Mouse (Mus musculus) ES-E14 (cell line): ENCODE data around the gene Got1.

ENCODE experiments used
- CHD2 ChIP-seq: IDR thresholded peaks from 2 replicates; pipeline ENCODE4 v1.6.1; 2014; ENCODE audit warnings: mild to moderate bottlenecking, low read depth, low read length, inconsistent platforms
- HCFC1 ChIP-seq: IDR thresholded peaks from 2 replicates; pipeline ENCODE4 v1.6.1; 2012; ENCODE audit warnings: low read length, inconsistent platforms, borderline replicate concordance; ENCODE audit not compliant: insufficient read depth
- MAFK ChIP-seq: IDR thresholded peaks from 2 replicates; pipeline ENCODE4 v1.6.1; 2014; ENCODE audit warnings: mild to moderate bottlenecking, low read depth, low read length, inconsistent platforms; ENCODE audit not compliant: insufficient read depth
- ZC3H11A ChIP-seq: IDR thresholded peaks from 2 replicates; pipeline ENCODE4 v1.6.1; 2012; ENCODE audit warnings: low read depth, mild to moderate bottlenecking, inconsistent platforms, low read length, borderline replicate concordance
- ZNF384 ChIP-seq: IDR thresholded peaks from 2 replicates; pipeline ENCODE4 v1.6.1; 2012; ENCODE audit warnings: low read depth, low read length, inconsistent platforms

- no peak for TF ChIP-seq HCFC1
- TF ChIP-seq MAFK, result no peak
- no peak for TF ChIP-seq ZNF384
- TF ChIP-seq ZC3H11A, result no peak
- no peak for TF ChIP-seq CHD2
These were observed 62.3 kb downstream of the Got1 start for GRCm38 (mm10) chr19:43462141-43462540.
